Mouse (Mus musculus): Measurements from ENCODE around the gene Tmem91. TPM values are rescaled to one million over a fixed set of nuclear protein-coding genes. Genes with fewer than 3 reads are reported as not detected.

The Tmem91 gene
- polyA plus RNA-seq, 1 experiment from 2014 or later, result 129 TPM

GRCm38 (mm10) chr7:25647574-25648123 is 27.3 kb downstream of the Tmem91 start:
- Histone ChIP-seq H3K27me3 (replicated peaks; ENCODE audit: control insufficient read depth, insufficient read depth, low read length) (no peaks in the 10 kb centered on the region), H3K9me3 (ENCODE audit: control insufficient read depth, low read length) (no peaks in the 10 kb centered on the region), H3K27ac (ENCODE audit: low read depth, low read length) (no peak overlapping the region), H3K4me3 (ENCODE audit: low read length) (no peak overlapping the region), H3K4me1 (ENCODE audit: control insufficient read depth, insufficient read depth, low read depth, low read length) (no peaks in the 10 kb centered on the region), H3K4me2 (ENCODE audit: low read length) (no peak overlapping the region), H3K9ac (ENCODE audit: low read depth, low read length) (no peak overlapping the region; the same call in 1 of the 2 replicates), H3K36me3 (ENCODE audit: control insufficient read depth, insufficient read depth, low read length) (no peaks in the 10 kb centered on the region)
- ATAC-seq, result no peak
- 56% methylated on average over 5 of the region's 5 CpGs for WGBS

GRCm38 (mm10) chr7:25645074-25645473 is 29.9 kb downstream of the Tmem91 start:
- H3K4me1 ChIP-seq (ENCODE audit: control insufficient read depth, insufficient read depth, low read depth, low read length), result no peaks in the 10 kb centered on the region
- no peak overlapping the region for H3K4me2 ChIP-seq (ENCODE audit: low read length)
- no peak overlapping the region for H3K4me3 ChIP-seq (ENCODE audit: low read length)
- no peak overlapping the region for H3K27ac ChIP-seq (ENCODE audit: low read depth, low read length)
- H3K27me3 ChIP-seq (replicated peaks; ENCODE audit: control insufficient read depth, insufficient read depth, low read length), result no peaks in the 10 kb centered on the region
- H3K9me3 ChIP-seq (ENCODE audit: control insufficient read depth, low read length), result no peaks in the 10 kb centered on the region
- 54% methylated on average over 14 of the region's 14 CpGs for WGBS
- H3K36me3 ChIP-seq (ENCODE audit: control insufficient read depth, insufficient read depth, low read length), result no peaks in the 10 kb centered on the region
- no peak overlapping the region for H3K9ac ChIP-seq (ENCODE audit: low read depth, low read length)
- no peak for ATAC-seq

DNA sequence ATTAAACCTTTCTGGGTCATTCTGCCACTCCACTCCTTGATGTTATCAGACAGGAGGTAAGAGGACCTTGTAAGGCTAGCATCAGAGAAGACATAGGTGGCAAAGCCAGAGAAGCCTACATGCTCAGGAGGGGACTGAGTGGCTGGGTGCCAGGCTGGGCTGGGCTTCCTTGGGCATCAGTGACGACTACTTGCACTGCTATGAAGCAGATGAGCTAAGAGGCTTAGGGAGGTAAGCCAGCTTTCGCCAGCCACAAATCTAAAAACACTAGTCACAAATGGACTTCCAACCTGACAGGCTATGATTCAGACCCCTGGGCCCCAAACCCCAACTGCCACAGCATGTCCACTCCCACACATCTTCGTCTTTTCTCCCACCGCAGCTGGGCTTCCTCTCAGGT is 30.3 kb downstream of the Tmem91 start:
- Histone ChIP-seq H3K27ac (ENCODE audit: low read depth, low read length) (no peak overlapping the region), H3K9ac (ENCODE audit: low read depth, low read length) (no peak overlapping the region), H3K9me3 (ENCODE audit: control insufficient read depth, low read length) (no peaks in the 10 kb centered on the region), H3K36me3 (ENCODE audit: control insufficient read depth, insufficient read depth, low read length) (no peaks in the 10 kb centered on the region), H3K27me3 (replicated peaks; ENCODE audit: control insufficient read depth, insufficient read depth, low read length) (no peaks in the 10 kb centered on the region), H3K4me3 (ENCODE audit: low read length) (no peak overlapping the region), H3K4me2 (ENCODE audit: low read length) (no peak overlapping the region), H3K4me1 (ENCODE audit: control insufficient read depth, insufficient read depth, low read depth, low read length) (no peaks in the 10 kb centered on the region)
- WGBS, result 69% methylated on average over 4 of the region's 4 CpGs
- ATAC-seq, result no peak

GRCm38 (mm10) chr7:25644136-25644535 is 30.8 kb downstream of the Tmem91 start:
- no peak for ATAC-seq
- H3K9me3 ChIP-seq (ENCODE audit: control insufficient read depth, low read length), result no peaks in the 10 kb centered on the region
- no peaks in the 10 kb centered on the region for H3K4me1 ChIP-seq (ENCODE audit: control insufficient read depth, insufficient read depth, low read depth, low read length)
- H3K4me3 ChIP-seq (ENCODE audit: low read length), result no peak overlapping the region
- WGBS, result 79% methylated on average over 10 of the region's 10 CpGs
- no peaks in the 10 kb centered on the region for H3K27me3 ChIP-seq (replicated peaks; ENCODE audit: control insufficient read depth, insufficient read depth, low read length)
- no peak overlapping the region for H3K9ac ChIP-seq (ENCODE audit: low read depth, low read length)
- H3K36me3 ChIP-seq (ENCODE audit: control insufficient read depth, insufficient read depth, low read length), result no peaks in the 10 kb centered on the region
- no peak overlapping the region for H3K4me2 ChIP-seq (ENCODE audit: low read length)
- H3K27ac ChIP-seq (ENCODE audit: low read depth, low read length), result no peak overlapping the region

DNA sequence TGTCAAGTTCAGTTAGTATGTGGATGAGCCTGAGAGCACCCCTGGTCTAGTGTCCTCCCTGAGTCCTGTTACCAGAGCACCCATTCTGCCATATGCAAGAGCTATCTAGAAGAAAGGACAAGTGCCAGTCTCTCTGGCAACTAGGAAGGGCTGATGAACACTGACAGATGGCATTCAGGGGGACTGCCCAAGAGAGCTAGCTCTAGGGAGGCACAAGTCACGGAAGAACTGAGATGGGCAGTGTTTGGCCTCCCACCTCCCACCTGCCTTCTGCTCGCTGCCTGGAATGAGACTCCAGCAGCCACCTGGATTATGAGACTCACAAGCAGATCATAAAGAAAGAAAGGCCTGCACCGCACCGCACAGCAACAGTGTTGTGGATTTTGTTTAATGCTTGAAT is 35.2 kb downstream of the Tmem91 start:
- Histone ChIP-seq H3K9ac (ENCODE audit: low read depth, low read length) (no peak overlapping the region), H3K27me3 (replicated peaks; ENCODE audit: control insufficient read depth, insufficient read depth, low read length) (no peaks in the 10 kb centered on the region), H3K4me1 (ENCODE audit: control insufficient read depth, insufficient read depth, low read depth, low read length) (no peaks in the 10 kb centered on the region), H3K27ac (ENCODE audit: low read depth, low read length) (no peak overlapping the region), H3K9me3 (ENCODE audit: control insufficient read depth, low read length) (no peaks in the 10 kb centered on the region), H3K4me3 (ENCODE audit: low read length) (no peak overlapping the region), H3K36me3 (ENCODE audit: control insufficient read depth, insufficient read depth, low read length) (peaks cover 6% of the 10 kb centered on the region), H3K4me2 (ENCODE audit: low read length) (no peak overlapping the region)
- no peak for ATAC-seq
- 91% methylated on average over 4 of the region's 4 CpGs for WGBS

- no peak overlapping the region for H3K9ac ChIP-seq (ENCODE audit: low read depth, low read length)
- WGBS, result 91% methylated on average over 5 of the region's 5 CpGs
- H3K4me2 ChIP-seq (ENCODE audit: low read length), result no peak overlapping the region
- no peak overlapping the region for H3K4me3 ChIP-seq (ENCODE audit: low read length)
- no peaks in the 10 kb centered on the region for H3K4me1 ChIP-seq (ENCODE audit: control insufficient read depth, insufficient read depth, low read depth, low read length)
- peaks cover 10% of the 10 kb centered on the region for H3K36me3 ChIP-seq (ENCODE audit: control insufficient read depth, insufficient read depth, low read length)
- H3K9me3 ChIP-seq (ENCODE audit: control insufficient read depth, low read length), result no peaks in the 10 kb centered on the region
- H3K27ac ChIP-seq (ENCODE audit: low read depth, low read length), result no peak overlapping the region
- no peaks in the 10 kb centered on the region for H3K27me3 ChIP-seq (replicated peaks; ENCODE audit: control insufficient read depth, insufficient read depth, low read length)
- no peak for ATAC-seq
Measured at GRCm38 (mm10) chr7:25637099-25637498, 37.9 kb downstream of the Tmem91 start.

DNA sequence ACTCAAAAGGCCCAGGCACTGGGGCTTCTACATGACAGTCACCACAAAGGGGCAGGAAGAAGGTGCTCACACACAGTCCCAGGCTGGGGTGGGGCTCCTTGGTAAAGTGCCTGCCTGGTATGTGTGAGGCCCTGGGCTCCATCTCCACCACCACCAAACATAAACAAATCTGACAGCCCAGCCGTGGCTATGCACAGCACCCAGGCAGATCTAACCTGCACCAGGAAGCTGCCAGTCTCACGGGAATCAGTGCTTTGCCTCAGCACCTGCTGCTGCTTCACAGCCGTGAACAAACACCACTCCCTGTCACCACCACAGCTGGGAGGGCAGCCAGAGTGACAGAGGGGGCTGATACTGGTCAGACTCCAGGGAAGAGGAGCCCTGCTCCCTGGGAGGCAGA is 38.6 kb downstream of the Tmem91 start:
- H3K9ac ChIP-seq (ENCODE audit: low read depth, low read length), result no peak overlapping the region
- H3K27ac ChIP-seq (ENCODE audit: low read depth, low read length), result no peak overlapping the region
- H3K4me1 ChIP-seq (ENCODE audit: control insufficient read depth, insufficient read depth, low read depth, low read length), result no peaks in the 10 kb centered on the region
- no peak for ATAC-seq
- no peaks in the 10 kb centered on the region for H3K27me3 ChIP-seq (replicated peaks; ENCODE audit: control insufficient read depth, insufficient read depth, low read length)
- H3K36me3 ChIP-seq (ENCODE audit: control insufficient read depth, insufficient read depth, low read length), result peaks cover 12% of the 10 kb centered on the region
- H3K9me3 ChIP-seq (ENCODE audit: control insufficient read depth, low read length), result no peaks in the 10 kb centered on the region
- no peak overlapping the region for H3K4me2 ChIP-seq (ENCODE audit: low read length)
- WGBS, result 67% methylated on average over 3 of the region's 3 CpGs
- H3K4me3 ChIP-seq (ENCODE audit: low read length), result no peak overlapping the region

DNA sequence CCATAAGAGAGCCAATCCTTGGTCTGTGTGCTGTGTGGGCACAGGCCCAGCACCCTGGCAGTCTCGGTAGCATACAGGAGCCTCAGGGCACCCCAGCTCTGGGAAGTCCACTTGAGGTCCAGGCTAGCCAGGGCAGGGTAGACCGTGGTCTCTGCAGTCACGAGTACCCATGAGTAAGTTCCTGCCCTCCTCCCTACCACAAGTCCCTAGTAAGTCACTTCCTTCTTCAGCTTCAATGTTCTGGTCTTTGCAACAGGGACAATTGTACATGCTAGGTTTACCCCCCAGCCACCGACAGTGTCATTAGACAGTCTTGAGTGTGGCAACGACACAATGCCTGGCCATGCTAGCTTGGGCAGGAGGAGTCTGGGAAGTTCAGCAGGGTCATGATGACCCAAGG is 42.3 kb downstream of the Tmem91 start:
- H3K4me3 ChIP-seq (ENCODE audit: low read length), result no peak overlapping the region
- no peak for ATAC-seq
- H3K36me3 ChIP-seq (ENCODE audit: control insufficient read depth, insufficient read depth, low read length), result peaks cover 27% of the 10 kb centered on the region
- WGBS, result 88% methylated on average over 5 of the region's 5 CpGs
- H3K4me1 ChIP-seq (ENCODE audit: control insufficient read depth, insufficient read depth, low read depth, low read length), result no peaks in the 10 kb centered on the region
- H3K27ac ChIP-seq (ENCODE audit: low read depth, low read length), result no peak overlapping the region
- H3K9me3 ChIP-seq (ENCODE audit: control insufficient read depth, low read length), result no peaks in the 10 kb centered on the region
- H3K9ac ChIP-seq (ENCODE audit: low read depth, low read length), result no peak overlapping the region
- H3K27me3 ChIP-seq (replicated peaks; ENCODE audit: control insufficient read depth, insufficient read depth, low read length), result peaks cover 8% of the 10 kb centered on the region; the same call in 1 of the 2 replicates
- no peak overlapping the region for H3K4me2 ChIP-seq (ENCODE audit: low read length)

DNA sequence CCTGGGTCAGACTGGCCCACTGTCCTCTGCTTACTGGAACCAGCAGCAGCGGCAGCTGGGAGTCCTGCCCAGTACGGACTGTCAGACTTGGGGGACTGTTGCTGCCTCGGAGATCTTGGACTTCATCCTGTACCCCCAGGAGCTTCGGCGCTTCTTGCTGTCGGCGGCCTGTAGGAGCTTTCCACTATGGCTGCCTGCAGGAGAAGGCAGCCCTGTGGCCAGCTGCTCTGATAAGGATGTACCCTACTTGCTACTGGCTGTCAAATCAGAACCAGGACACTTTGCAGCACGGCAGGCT is 46.7 kb downstream of the Tmem91 start:
- 71% methylated on average over 8 of the region's 8 CpGs for WGBS
- peaks cover 8% of the 10 kb centered on the region; the same call in 1 of the 2 replicates for H3K27me3 ChIP-seq (replicated peaks; ENCODE audit: control insufficient read depth, insufficient read depth, low read length)
- no peak overlapping the region for H3K4me3 ChIP-seq (ENCODE audit: low read length)
- ATAC-seq, result no peak
- H3K36me3 ChIP-seq (ENCODE audit: control insufficient read depth, insufficient read depth, low read length), result peaks cover 25% of the 10 kb centered on the region
- no peak overlapping the region for H3K9ac ChIP-seq (ENCODE audit: low read depth, low read length)
- H3K9me3 ChIP-seq (ENCODE audit: control insufficient read depth, low read length), result no peaks in the 10 kb centered on the region
- no peak overlapping the region for H3K27ac ChIP-seq (ENCODE audit: low read depth, low read length)
- H3K4me2 ChIP-seq (ENCODE audit: low read length), result no peak overlapping the region
- H3K4me1 ChIP-seq (ENCODE audit: control insufficient read depth, insufficient read depth, low read depth, low read length), result no peaks in the 10 kb centered on the region
